Mouse (Mus musculus): ENCODE results near the gene Eprs.

GRCm38 (mm10) chr1:185352151-185352550 is 10.7 kb upstream of the Eprs start:
- no peak for TF ChIP-seq EP300 (IDR thresholded peaks at IDR 0.05; ENCODE audit: low read depth)
- TF ChIP-seq CTCF (IDR thresholded peaks at IDR 0.05; ENCODE audit: low read depth) = no peak

All from liver, postnatal 0 days (tissue).